Mouse (Mus musculus) kidney, adult 2 months (tissue): ENCODE measurements around the gene Tcp1.

Experiments
- CTCF ChIP-seq: fragments of 200-500 bp; conservative IDR thresholded peaks from 2 replicates; pipeline ENCODE4 v1.5.1; 2011; ENCODE audit warnings: low read depth, mild to moderate bottlenecking, control low read depth, low read length, moderate library complexity, mixed read lengths; ENCODE audit not compliant: insufficient read depth, insufficient read length
- POLR2A ChIP-seq: fragments of 200-500 bp; IDR thresholded peaks from one replicate; pipeline ENCODE4 v1.6.1; 2011; ENCODE audit warnings: low read depth, low read length, control low read depth

- TF ChIP-seq CTCF (no peak), POLR2A (no peak)
Observed at GRCm38 (mm10) chr17:12891054-12891453, 24.4 kb upstream of the Tcp1 start.
